ENCODE assay signal across 11 mouse cellular contexts in the genomic region with DNA sequence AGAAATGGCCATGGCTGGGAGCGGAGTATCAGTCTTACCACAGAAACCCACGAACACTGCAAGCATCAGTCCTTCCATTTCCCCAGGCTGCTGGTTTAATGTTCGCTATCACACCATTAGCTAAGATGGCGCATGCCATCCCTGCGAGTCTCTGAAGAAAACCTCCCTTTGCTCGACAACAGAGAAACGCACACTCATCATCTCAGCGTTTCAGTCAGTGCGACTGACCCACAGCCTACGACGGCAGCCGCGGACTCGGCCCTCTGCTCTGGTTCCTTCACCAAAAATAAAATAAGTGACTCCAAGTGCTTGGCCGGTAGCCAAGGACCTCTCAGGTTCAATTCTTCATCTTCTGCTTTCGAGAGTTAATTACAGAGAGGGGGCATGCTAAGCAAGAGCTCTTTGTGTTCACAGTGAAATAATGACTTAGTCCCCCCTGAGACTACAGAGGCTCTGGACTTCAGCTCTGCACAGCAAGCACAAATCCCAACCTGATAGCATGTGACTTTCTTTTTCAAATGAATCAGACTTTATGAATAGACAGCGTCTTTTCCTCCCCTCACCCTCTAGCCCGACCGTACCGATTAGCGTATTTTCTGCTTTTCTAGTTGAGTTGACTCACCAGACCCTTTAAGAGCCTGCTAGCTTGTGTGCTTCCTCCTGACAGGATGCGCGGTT. TPM values are rescaled to one million over a fixed set of nuclear protein-coding genes. Genes with fewer than 3 reads are reported as not detected.
DNase-seq lines count a peak whose midpoint lies in the region; ATAC-seq and TF ChIP-seq lines count a peak whose summit lies in the region.
"Had no signal": no experiment of that assay in that cellular context is flagged by ENCODE, and none has a peak within 500 bp of the region (broad histone marks: within the 10 kb centered on the region; RNA-seq: fewer than 3 reads in every experiment).

No protein-coding gene starts in this region.

- no peaks in the 10 kb centered on the region for H3K9me3 ChIP-seq in kidney, postnatal 0 days (replicated peaks; ENCODE audit: low read length)
- H3K9me3 ChIP-seq in forebrain, embryonic 12.5 days, result 0 out of 2 replicates have a peak, but pooled peaks cover 4% of the 10 kb centered on the region

- 53% methylated on average over 23 of the region's 23 CpGs for WGBS in kidney, postnatal 0 days
- WGBS in forebrain, embryonic 12.5 days, result 58% methylated on average over 23 of the region's 23 CpGs

- H3K27ac ChIP-seq in kidney, postnatal 0 days, result no peak overlapping the region
- H3K27ac ChIP-seq in forebrain, embryonic 12.5 days, result peak overlapping the region; percentile 59

- H3K9ac ChIP-seq in kidney, postnatal 0 days (ENCODE audit: low read depth, low read length), result no peak overlapping the region
- H3K9ac ChIP-seq in forebrain, embryonic 12.5 days, result no peak overlapping the region

- H3K4me1 ChIP-seq in kidney, postnatal 0 days (replicated peaks; ENCODE audit: insufficient read depth, low read length), result no peaks in the 10 kb centered on the region
- peaks cover 10% of the 10 kb centered on the region; the same call in 1 of the 2 replicates for H3K4me1 ChIP-seq in forebrain, embryonic 12.5 days
- H3K4me1 ChIP-seq: megakaryocyte, embryonic 14.5 days had no signal

- no peak overlapping the region for H3K4me3 ChIP-seq in kidney, postnatal 0 days (replicated peaks; ENCODE audit: low read depth, low read length)
- H3K4me3 ChIP-seq in forebrain, embryonic 12.5 days (replicated peaks), result no peak overlapping the region
- H3K4me3 ChIP-seq: megakaryocyte, embryonic 14.5 days had no signal

- no peaks in the 10 kb centered on the region for H3K36me3 ChIP-seq in kidney, postnatal 0 days (ENCODE audit: insufficient read depth, low read length)
- H3K36me3 ChIP-seq in forebrain, embryonic 12.5 days (replicated peaks), result no peaks in the 10 kb centered on the region

- peak overlapping the region; percentile 8; the same call in 1 of the 2 replicates for H3K4me2 ChIP-seq in kidney, postnatal 0 days (ENCODE audit: low read length)
- peak overlapping the region; percentile 19 for H3K4me2 ChIP-seq in forebrain, embryonic 12.5 days

- TF ChIP-seq CTCF in kidney, postnatal 0 days (IDR thresholded peaks at IDR 0.05; ENCODE audit: low read depth), result no peak

- no peak for DNase-seq in kidney, postnatal 0 days (ENCODE audit: low spot score)
- DNase-seq in kidney, adult 9 months, result no peak
- peak; percentile 56 for DNase-seq in NIH3T3 (ENCODE audit: low read depth)
- peak; percentile 44 for DNase-seq in mesoderm, embryonic 11.5 days (ENCODE audit: low read depth, low spot score)
- no peak for DNase-seq in right cerebral cortex, adult 18-20 months
- no peak for DNase-seq in spleen, postnatal 10 days (ENCODE audit: low spot score in 2 of 2)
- DNase-seq in layer of hippocampus, adult 11-12 months (ENCODE audit: low spot score), result no peak
- DNase-seq: adrenal gland, adult 2 months; cerebellum, adult 9-10 months had no signal

- no peak for ATAC-seq in kidney, postnatal 0 days (replicated peaks; ENCODE audit: low FRiP score, low read depth)
- ATAC-seq in forebrain, embryonic 12.5 days (ENCODE audit: low FRiP score), result peak; percentile 61

- H3K27me3 ChIP-seq in kidney, postnatal 0 days (ENCODE audit: insufficient read depth, low read length), result no peaks in the 10 kb centered on the region
- H3K27me3 ChIP-seq in forebrain, embryonic 12.5 days, result no peaks in the 10 kb centered on the region

RNA-seq across cellular contexts. Expression of a gene that starts 1.4 kb away (rescaled TPM):
- polyA plus RNA-seq in kidney, postnatal 0 days (2015; fragmentation: Nextera tagmentation; extraction: Ambion mirVana), result 105 and 119 TPM in 2 replicates
- 4.4 and 6.4 TPM in 2 replicates for polyA plus RNA-seq in forebrain, embryonic 12.5 days (2016; fragmentation: Nextera tagmentation; extraction: Ambion mirVana)

Comparison
In these comparisons a context has a peak if more than half of its experiments do, and no peak if none do; other contexts are left out.
1. DNase-seq: peak in NIH3T3 (single experiment) and mesoderm, embryonic 11.5 days (single experiment); none in kidney, postnatal 0 days (single experiment), kidney, adult 9 months (single experiment), right cerebral cortex, adult 18-20 months (single experiment), spleen, postnatal 10 days (0 of 2) and layer of hippocampus, adult 11-12 months (single experiment).
2. RNA of a gene that starts 1.4 kb away (polyA plus RNA-seq): 105 to 119 TPM in kidney, postnatal 0 days; 4.4 to 6.4 TPM in forebrain, embryonic 12.5 days; every median in the first group is over 10 times any median in the second.